17 mouse cellular contexts compared by ENCODE assay signal in genomic region chr1:10898806-10899205, GRCm38 (mm10).
"Had no signal": no experiment of that assay in that cellular context is flagged by ENCODE, and none has a peak within 500 bp of the region (broad histone marks: within the 10 kb centered on the region; RNA-seq: fewer than 3 reads in every experiment).

No protein-coding gene starts in this region.

- H3K27ac ChIP-seq: kidney, embryonic 15.5 days; left cerebral cortex, adult 2 months; liver, embryonic 13.5 days; midbrain, embryonic 12.5 days; midbrain, embryonic 15.5 days; neural tube, embryonic 12.5 days; neural tube, embryonic 15.5 days had no signal

- H3K4me1 ChIP-seq: kidney, embryonic 15.5 days; liver, embryonic 13.5 days; midbrain, embryonic 12.5 days; midbrain, embryonic 15.5 days; neural tube, embryonic 12.5 days; neural tube, embryonic 15.5 days had no signal

- ATAC-seq: midbrain, embryonic 15.5 days had no signal

- H3K4me3 ChIP-seq: kidney, embryonic 15.5 days; left cerebral cortex, adult 2 months; liver, embryonic 13.5 days; midbrain, embryonic 12.5 days; midbrain, embryonic 15.5 days; neural tube, embryonic 12.5 days; neural tube, embryonic 15.5 days had no signal

- DNase-seq: kidney, postnatal 10 days; kidney, postnatal 36 days; layer of hippocampus, postnatal 36 days; liver, embryonic 13.5 days; lung, adult 2 months; lung, postnatal 14 days; lung, postnatal 4 days; retina, postnatal 1 day; thymus, adult 2 months; thymus, postnatal 14 days; thymus, postnatal 4 days had no signal
